Mouse (Mus musculus): ENCODE measurements around the gene Vars2. TPM values are rescaled to one million over a fixed set of nuclear protein-coding genes. Genes with fewer than 3 reads are reported as not detected.
A peak's percentile ranks its signal among the peaks of the same experiment; 100 is the strongest.

Gene Vars2
- polyA plus RNA-seq (2015; fragmentation: Nextera tagmentation; extraction: Ambion mirVana): 18.6 and 21.5 TPM in 2 replicates

DNA sequence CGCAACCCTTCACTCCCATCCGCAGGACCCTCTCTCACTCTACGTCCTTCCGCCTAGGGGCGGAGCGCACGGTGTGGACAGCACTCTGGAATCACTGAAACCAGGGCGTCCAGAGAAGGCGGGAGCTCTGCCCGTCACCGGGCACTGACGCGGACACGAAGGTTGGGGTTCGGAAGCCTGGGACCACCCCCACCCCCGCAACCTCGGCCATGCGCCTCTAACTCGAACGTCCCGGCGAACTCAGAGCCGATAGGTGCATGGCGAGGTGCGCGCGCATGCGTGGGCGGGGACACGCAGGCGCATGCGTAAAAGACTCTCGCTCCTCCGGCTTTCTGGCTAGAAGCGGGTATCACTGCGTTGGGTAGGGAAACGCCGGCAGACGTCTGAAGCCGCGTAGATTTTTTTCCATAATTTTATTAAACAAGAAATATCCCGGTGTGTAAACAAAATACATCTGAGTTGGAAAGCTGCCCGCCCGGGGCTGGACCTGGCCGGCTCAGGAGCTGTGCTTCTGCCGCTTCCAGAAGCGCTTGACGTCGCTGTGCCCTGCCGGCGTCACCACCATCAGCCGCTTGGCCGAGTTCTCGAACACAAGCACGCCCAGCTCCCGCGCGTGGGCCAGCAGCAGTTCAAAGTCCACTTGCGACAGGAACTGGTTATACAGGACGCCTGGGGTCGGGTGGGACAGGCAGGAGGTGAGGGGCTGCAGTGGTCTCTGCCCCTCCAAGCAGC is at the start of gene Vars2:
Vars2 (minus strand) TSS at position 259 of the 732 bp plus-strand sequence.
- H3K27me3 ChIP-seq (replicated peaks): no peaks in the 10 kb centered on the region
- H3K4me1 ChIP-seq: peaks cover 12% of the 10 kb centered on the region
- peak within 1 kb of the TSS; percentile 77 for H3K4me3 ChIP-seq (replicated peaks)
- H3K9ac ChIP-seq: peak within 1 kb of the TSS; percentile 83
- peak within 1 kb of the TSS; percentile 81 for H3K27ac ChIP-seq
- WGBS: under 1% methylated on average over 61 of the region's 61 CpGs
- ATAC-seq (ENCODE audit: insufficient read depth, low FRiP score, low read depth): peak; percentile 79
- peaks cover 32% of the 10 kb centered on the region for H3K36me3 ChIP-seq
- H3K9me3 ChIP-seq: no peaks in the 10 kb centered on the region
- peak within 1 kb of the TSS; percentile 80 for H3K4me2 ChIP-seq

DNA sequence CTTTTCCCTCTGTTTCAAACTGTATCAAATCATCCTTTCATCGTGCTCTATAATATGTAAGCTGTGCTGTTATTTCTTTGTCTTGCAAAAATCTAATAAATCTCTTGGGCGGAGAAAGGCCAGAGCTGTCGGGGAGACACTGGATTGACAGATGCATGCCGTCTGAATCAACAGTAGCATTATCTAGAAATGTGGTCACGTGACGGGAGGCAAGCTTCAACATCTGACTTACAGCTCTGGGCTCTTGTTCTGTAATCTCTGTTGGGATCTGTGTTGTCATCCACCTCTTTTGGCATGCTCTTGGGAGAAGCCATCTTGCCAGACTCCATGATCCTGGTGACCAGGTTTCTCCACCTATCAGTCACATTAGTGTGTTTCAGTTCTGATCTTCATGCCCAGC is 49.7 kb upstream of the Vars2 start:
- ATAC-seq (ENCODE audit: insufficient read depth, low FRiP score, low read depth): no peak
- Histone ChIP-seq H3K4me1 (peaks cover 15% of the 10 kb centered on the region), H3K4me2 (no peak overlapping the region), H3K36me3 (no peaks in the 10 kb centered on the region), H3K4me3 (replicated peaks) (no peak overlapping the region), H3K27me3 (replicated peaks) (no peaks in the 10 kb centered on the region), H3K9ac (no peak overlapping the region), H3K9me3 (no peaks in the 10 kb centered on the region), H3K27ac (no peak overlapping the region)
- WGBS: 72% methylated on average over 6 of the region's 6 CpGs

DNA sequence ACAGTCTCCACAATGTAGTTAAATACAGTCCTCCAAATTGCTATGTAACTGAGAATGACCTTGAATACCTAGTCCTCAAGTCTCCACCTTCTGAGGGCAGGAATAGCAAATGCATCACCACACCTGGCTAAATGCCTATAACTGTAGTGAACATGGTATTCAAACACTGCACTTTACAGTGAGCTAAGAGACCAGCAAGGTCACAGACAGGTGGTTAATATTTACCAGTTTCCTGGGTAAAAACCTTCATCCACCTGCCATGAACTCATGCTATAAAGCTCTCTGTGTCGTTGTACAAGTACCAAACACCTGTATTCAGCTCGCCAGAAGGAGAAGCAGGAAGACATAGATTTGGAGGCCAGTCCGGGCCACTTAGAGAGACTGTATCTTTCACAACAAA is 48.7 kb upstream of the Vars2 start:
- no peaks in the 10 kb centered on the region for H3K9me3 ChIP-seq
- H3K36me3 ChIP-seq: no peaks in the 10 kb centered on the region
- ATAC-seq (ENCODE audit: insufficient read depth, low FRiP score, low read depth): no peak
- H3K27me3 ChIP-seq (replicated peaks): no peaks in the 10 kb centered on the region
- no peak overlapping the region for H3K4me2 ChIP-seq
- no peak overlapping the region for H3K9ac ChIP-seq
- peaks cover 15% of the 10 kb centered on the region for H3K4me1 ChIP-seq
- H3K4me3 ChIP-seq (replicated peaks): no peak overlapping the region
- peak overlapping the region; percentile 1; the same call in 1 of the 2 replicates for H3K27ac ChIP-seq
- 72% methylated on average over 3 of the region's 3 CpGs for WGBS

DNA sequence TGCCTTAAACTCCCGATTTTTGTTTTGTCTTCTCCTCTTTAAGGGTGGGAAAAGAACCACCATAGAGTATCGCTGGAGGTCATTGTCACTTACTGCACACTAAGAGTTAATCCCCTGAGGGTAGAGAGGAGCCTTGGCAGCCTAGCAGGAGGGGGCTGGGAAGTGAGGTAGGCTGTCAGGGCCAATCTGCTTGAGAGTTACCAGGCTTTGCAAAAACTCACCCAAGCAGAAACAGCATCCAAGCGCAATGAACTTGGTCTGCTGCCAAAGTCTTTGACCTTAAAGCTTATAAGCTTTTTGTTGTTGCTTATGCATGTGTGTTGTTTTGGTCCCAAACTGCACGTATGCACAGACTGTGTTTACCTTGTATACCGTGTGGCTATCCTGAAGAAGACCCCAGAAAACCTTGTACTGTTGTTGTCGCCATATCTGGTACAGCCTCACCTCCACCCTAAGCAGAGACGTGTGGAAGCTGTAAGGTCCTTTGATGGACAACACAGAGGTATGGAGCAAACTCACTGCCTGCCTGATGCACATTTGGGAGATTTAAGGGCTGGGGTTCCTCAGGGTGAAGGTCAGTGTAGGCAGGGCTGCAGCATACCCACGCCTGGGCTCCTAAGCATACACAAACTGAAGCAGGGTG is 43.4 kb upstream of the Vars2 start:
- Histone ChIP-seq H3K36me3 (no peaks in the 10 kb centered on the region), H3K9me3 (no peaks in the 10 kb centered on the region), H3K4me1 (peaks cover 13% of the 10 kb centered on the region; the same call in 1 of the 2 replicates), H3K27me3 (replicated peaks) (no peaks in the 10 kb centered on the region), H3K27ac (peak overlapping the region; percentile 57; the same call in 1 of the 2 replicates), H3K4me3 (replicated peaks) (no peak overlapping the region), H3K9ac (no peak overlapping the region), H3K4me2 (no peak overlapping the region)
- ATAC-seq (ENCODE audit: insufficient read depth, low FRiP score, low read depth): 0 out of 2 replicates have a peak, but pooled peaks have one; percentile 19
- 30% methylated on average over 8 of the region's 8 CpGs for WGBS

DNA sequence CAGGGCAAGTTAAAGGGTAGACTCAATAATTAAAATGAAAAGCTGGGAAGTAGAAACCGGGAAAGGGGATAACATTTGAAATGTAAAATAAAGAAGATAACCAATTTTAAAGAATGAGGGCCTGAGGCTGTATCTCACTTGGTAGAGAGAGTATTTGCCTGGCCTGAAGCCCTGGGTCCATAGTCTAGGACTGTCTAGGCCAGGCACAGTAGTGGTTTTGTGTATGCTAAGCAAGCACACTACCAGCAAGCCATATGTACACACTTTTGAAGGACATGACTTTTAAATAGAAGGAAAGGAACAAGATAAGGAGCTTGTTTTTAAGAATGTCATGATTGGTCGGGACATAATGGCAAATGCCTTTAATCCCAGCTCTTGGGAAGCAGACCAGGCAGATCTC is 41.2 kb upstream of the Vars2 start:
- H3K4me3 ChIP-seq (replicated peaks): no peak overlapping the region
- H3K9ac ChIP-seq: no peak overlapping the region
- no peak overlapping the region for H3K4me2 ChIP-seq
- peak; percentile 51; the same call in 1 of the 2 replicates for ATAC-seq (ENCODE audit: insufficient read depth, low FRiP score, low read depth)
- no peaks in the 10 kb centered on the region for H3K27me3 ChIP-seq (replicated peaks)
- no peaks in the 10 kb centered on the region for H3K36me3 ChIP-seq
- 63% methylated on average over 2 of the region's 2 CpGs for WGBS
- H3K4me1 ChIP-seq: peaks cover 32% of the 10 kb centered on the region
- no peaks in the 10 kb centered on the region for H3K9me3 ChIP-seq
- peak overlapping the region; percentile 35; the same call in 1 of the 2 replicates for H3K27ac ChIP-seq

DNA sequence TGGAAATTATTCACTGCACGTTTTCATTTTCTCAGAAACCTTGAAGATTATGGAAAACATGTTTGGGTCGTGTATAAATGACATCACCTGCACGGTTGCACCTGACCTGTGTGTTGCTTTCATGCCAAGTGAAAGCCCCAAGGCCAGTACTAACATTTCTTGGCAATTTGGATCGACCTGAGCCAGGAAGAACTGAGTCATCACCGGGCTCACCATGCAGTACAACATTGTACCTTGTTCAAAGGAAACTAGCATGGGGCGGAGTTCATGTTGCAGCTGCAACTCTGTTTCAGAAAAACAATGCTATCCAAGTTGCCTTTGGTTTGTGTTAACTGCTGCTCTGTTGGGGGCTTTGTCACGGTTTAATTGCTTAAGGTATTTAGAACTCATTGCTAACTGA is 40.5 kb upstream of the Vars2 start:
- ATAC-seq (ENCODE audit: insufficient read depth, low FRiP score, low read depth): no peak
- Histone ChIP-seq H3K27ac (no peak overlapping the region), H3K4me3 (replicated peaks) (no peak overlapping the region), H3K27me3 (replicated peaks) (no peaks in the 10 kb centered on the region), H3K4me2 (no peak overlapping the region), H3K9ac (no peak overlapping the region), H3K36me3 (no peaks in the 10 kb centered on the region), H3K9me3 (no peaks in the 10 kb centered on the region), H3K4me1 (peaks cover 35% of the 10 kb centered on the region)
- WGBS: 67% methylated on average over 7 of the region's 7 CpGs

DNA sequence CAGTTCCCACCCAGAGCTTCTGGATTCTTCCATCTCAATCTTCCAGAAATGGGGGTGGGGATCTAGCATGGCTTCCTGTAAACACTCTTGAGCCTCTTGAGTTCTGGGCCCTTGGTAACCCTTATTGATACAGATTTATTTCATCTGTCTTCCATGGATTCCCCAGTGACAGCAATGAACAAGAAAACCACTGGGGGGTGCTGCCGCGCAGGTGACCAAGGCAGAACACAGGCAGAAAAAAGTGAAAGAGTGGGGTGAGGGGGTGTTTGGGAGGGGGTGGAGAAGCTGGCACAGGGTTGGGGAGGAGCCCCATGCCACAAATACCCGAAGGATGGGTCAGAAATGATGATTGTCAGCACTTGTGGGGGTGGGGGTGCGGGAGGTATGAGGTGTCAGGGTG is 38.4 kb upstream of the Vars2 start:
- Histone ChIP-seq H3K4me3 (replicated peaks) (no peak overlapping the region), H3K27ac (peak overlapping the region; percentile 96; the same call in 1 of the 2 replicates), H3K27me3 (replicated peaks) (no peaks in the 10 kb centered on the region), H3K36me3 (no peaks in the 10 kb centered on the region), H3K9ac (no peak overlapping the region), H3K9me3 (no peaks in the 10 kb centered on the region), H3K4me2 (0 out of 2 replicates have a peak overlapping the region, but pooled peaks have one; percentile 53), H3K4me1 (peaks cover 43% of the 10 kb centered on the region)
- 33% methylated on average over 4 of the region's 4 CpGs for WGBS
- ATAC-seq (ENCODE audit: insufficient read depth, low FRiP score, low read depth): no peak

DNA sequence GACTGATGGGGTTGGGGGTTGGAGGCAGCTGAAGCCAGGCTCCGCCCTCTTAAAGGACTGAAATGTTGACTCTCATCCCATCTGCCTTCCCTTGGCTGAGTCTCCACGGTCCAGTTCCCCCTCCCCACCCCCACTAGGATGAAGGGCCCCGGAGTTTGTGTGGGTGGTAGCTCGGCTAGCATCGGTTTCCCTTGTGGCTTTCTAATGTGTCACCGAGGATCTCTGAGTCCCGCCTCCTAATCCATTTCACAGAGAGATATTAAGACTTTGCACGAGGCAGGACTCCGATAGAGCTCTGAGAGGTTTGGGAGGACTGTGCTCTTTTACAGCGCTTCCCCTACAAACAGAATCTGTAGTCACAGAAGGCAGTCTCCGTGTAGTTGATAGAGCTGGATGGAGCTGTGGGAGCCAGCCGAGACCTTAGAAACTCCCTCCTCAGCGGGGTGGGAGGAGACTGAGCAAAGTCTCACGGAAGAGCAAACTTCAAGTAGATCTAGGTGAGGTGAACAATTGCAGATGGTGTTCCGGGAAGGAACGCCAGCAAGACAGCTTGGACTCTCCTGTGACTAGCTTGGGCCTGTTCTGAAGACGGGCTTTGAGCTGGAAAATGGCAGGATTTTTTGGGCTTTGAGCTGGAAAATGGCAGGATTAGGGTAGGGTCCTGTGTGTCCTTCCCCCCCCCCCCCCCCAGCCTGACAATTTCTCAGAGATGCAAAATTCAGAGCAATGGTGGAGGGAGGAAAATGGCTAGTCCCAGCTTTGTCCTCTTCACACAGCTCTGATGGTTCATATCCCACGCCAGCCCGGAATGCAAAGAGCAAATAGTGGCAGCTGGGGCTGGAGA is 37.5 kb upstream of the Vars2 start, which contains the start of gene Ddr1:
Ddr1 (minus strand) TSS at position 1 of the 844 bp plus-strand sequence.
- 7% methylated on average over 19 of the region's 19 CpGs for WGBS
- Histone ChIP-seq H3K9me3 (no peaks in the 10 kb centered on the region), H3K36me3 (no peaks in the 10 kb centered on the region), H3K4me2 (peak within 1 kb of the TSS; percentile 53), H3K4me1 (peaks cover 38% of the 10 kb centered on the region), H3K27me3 (replicated peaks) (no peaks in the 10 kb centered on the region), H3K9ac (peak within 1 kb of the TSS; percentile 19; the same call in 1 of the 2 replicates), H3K4me3 (replicated peaks) (peak within 1 kb of the TSS; percentile 42), H3K27ac (peak within 1 kb of the TSS; percentile 96)
- peak; percentile 25; the same call in 1 of the 2 replicates for ATAC-seq (ENCODE audit: insufficient read depth, low FRiP score, low read depth)

DNA sequence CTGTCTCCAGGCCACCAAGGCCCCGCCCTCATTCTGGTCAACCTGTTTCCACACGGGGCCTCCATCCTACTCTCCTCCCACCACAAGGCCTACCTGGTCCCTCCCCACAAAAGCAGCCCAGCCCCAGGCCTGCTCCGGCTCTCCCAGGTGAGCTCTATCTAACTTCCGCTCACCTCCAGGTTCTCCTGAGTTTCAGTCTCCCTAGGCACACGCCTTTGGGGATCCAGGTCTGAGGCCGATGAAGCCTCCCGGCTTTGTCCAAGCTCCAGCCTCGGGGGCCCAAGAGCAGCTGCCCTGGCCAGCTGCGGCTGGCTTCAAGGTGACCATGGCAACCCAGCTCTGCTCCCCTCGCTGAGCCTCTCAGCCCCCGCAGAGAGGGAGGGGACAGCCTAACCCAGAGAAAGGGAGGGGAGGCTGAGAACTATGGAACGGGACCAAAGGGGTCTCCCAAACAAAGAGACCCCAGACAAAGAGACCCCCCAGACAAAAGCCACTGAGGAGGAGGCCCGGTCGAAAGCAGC is 36.4 kb upstream of the Vars2 start:
- H3K27me3 ChIP-seq (replicated peaks): no peaks in the 10 kb centered on the region
- peaks cover 48% of the 10 kb centered on the region for H3K4me1 ChIP-seq
- no peak for ATAC-seq (ENCODE audit: insufficient read depth, low FRiP score, low read depth)
- 3% methylated on average over 14 of the region's 14 CpGs for WGBS
- peak overlapping the region; percentile 42 for H3K4me3 ChIP-seq (replicated peaks)
- peak overlapping the region; percentile 96 for H3K27ac ChIP-seq
- peak overlapping the region; percentile 53 for H3K4me2 ChIP-seq
- H3K9ac ChIP-seq: peak overlapping the region; percentile 19; the same call in 1 of the 2 replicates
- H3K9me3 ChIP-seq: no peaks in the 10 kb centered on the region
- H3K36me3 ChIP-seq: no peaks in the 10 kb centered on the region

DNA sequence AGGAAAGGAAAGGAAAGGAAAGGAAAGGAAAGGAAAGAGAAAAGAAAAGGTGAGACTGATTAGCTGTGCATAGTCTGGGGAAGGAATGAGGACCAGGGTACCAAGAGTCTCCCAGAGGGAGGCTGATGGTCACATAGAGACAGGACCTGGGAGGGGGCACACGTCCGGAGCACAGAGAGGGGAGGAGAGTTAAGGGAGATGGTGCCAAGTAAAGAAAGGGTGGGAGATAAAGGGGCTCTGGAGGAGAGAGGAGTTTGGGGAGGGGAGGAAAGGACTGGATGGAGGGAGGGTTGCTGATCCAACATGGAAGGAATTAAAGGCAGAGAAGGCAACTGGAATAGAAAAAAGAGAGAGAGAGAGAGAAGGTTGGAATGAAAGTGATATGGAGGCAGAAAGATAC is 35.7 kb upstream of the Vars2 start:
- 11% methylated on average over 2 of the region's 2 CpGs for WGBS
- Histone ChIP-seq H3K36me3 (no peaks in the 10 kb centered on the region), H3K9ac (no peak overlapping the region), H3K4me3 (replicated peaks) (peak overlapping the region; percentile 26), H3K4me2 (peak overlapping the region; percentile 81), H3K4me1 (peaks cover 54% of the 10 kb centered on the region), H3K27ac (peak overlapping the region; percentile 99), H3K9me3 (no peaks in the 10 kb centered on the region), H3K27me3 (replicated peaks) (no peaks in the 10 kb centered on the region)
- no peak for ATAC-seq (ENCODE audit: insufficient read depth, low FRiP score, low read depth)

DNA sequence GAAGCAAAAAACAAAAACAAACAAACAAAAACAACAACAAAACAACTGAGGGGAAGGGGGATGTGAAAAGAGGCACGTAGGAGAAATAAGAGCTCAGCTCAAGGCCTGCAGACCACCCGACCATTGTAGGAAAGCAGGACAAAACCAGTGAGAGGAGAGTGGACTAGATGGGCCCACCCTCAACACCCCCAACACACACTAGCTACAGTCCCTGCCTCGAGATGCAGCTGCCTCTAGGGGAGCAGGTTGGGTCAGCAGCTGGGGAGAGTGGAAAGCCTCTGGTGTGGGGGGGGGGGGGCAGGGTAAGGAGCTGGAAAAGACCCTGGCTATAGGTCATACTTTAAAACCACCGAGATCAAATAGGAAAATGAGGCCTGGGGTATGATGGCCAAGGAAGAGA is 35.2 kb upstream of the Vars2 start:
- no peaks in the 10 kb centered on the region for H3K9me3 ChIP-seq
- H3K9ac ChIP-seq: 0 out of 2 replicates have a peak overlapping the region, but pooled peaks have one; percentile 71
- peak overlapping the region; percentile 99 for H3K27ac ChIP-seq
- H3K4me2 ChIP-seq: peak overlapping the region; percentile 81
- H3K36me3 ChIP-seq: no peaks in the 10 kb centered on the region
- ATAC-seq (ENCODE audit: insufficient read depth, low FRiP score, low read depth): no peak
- peak overlapping the region; percentile 66 for H3K4me3 ChIP-seq (replicated peaks)
- WGBS: 7% methylated on average over 4 of the region's 4 CpGs
- H3K4me1 ChIP-seq: peaks cover 58% of the 10 kb centered on the region
- H3K27me3 ChIP-seq (replicated peaks): no peaks in the 10 kb centered on the region

Data from stomach, embryonic 15.5 days (tissue).